Comparison of ENCODE assay signal across 9 mouse cellular contexts in genomic region chr15:7203606-7204330, GRCm38 (mm10).
DNase-seq lines count a peak whose midpoint lies in the region; ATAC-seq and TF ChIP-seq lines count a peak whose summit lies in the region.
"Had no signal": no experiment of that assay in that cellular context is flagged by ENCODE, and none has a peak within 500 bp of the region (broad histone marks: within the 10 kb centered on the region; RNA-seq: fewer than 3 reads in every experiment).

No protein-coding gene starts in this region.

- no peak for ATAC-seq in hindbrain, embryonic 11.5 days (ENCODE audit: low FRiP score)
- ATAC-seq in hindbrain, embryonic 16.5 days, result no peak
- no peak for ATAC-seq in intestine, postnatal 0 days
- ATAC-seq in forebrain, embryonic 15.5 days (replicated peaks), result no peak

- TF ChIP-seq CTCF in intestine, postnatal 0 days (IDR thresholded peaks at IDR 0.05; ENCODE audit: low read depth), result no peak

- no peaks in the 10 kb centered on the region for H3K36me3 ChIP-seq in hindbrain, embryonic 11.5 days (ENCODE audit: control insufficient read depth, insufficient read depth, low read length)
- no peaks in the 10 kb centered on the region for H3K36me3 ChIP-seq in hindbrain, embryonic 16.5 days (ENCODE audit: control insufficient read depth, insufficient read depth, low read length)
- H3K36me3 ChIP-seq in intestine, postnatal 0 days (ENCODE audit: control insufficient read depth, insufficient read depth), result no peaks in the 10 kb centered on the region
- H3K36me3 ChIP-seq in forebrain, embryonic 15.5 days, result no peaks in the 10 kb centered on the region

- DNase-seq in hindbrain, embryonic 11.5 days (ENCODE audit: low spot score), result no peak
- DNase-seq in gastrocnemius, postnatal 4 days (ENCODE audit: low spot score in 2 of 2), result peak; percentile 49 to 82
- DNase-seq in lung, postnatal 10 days, result peak; percentile 89
- no peak for DNase-seq in cerebellum, postnatal 36 days
- DNase-seq in embryo, embryonic 9.5 days (ENCODE audit: extremely low spot score), result no peak

- no peak overlapping the region for H3K4me2 ChIP-seq in hindbrain, embryonic 11.5 days (replicated peaks; ENCODE audit: low read depth, low read length)
- H3K4me2 ChIP-seq in hindbrain, embryonic 16.5 days (ENCODE audit: low read length), result no peak overlapping the region
- no peak overlapping the region for H3K4me2 ChIP-seq in intestine, postnatal 0 days (replicated peaks; ENCODE audit: low read depth)
- H3K4me2 ChIP-seq in forebrain, embryonic 15.5 days (replicated peaks), result no peak overlapping the region

- H3K9ac ChIP-seq in hindbrain, embryonic 11.5 days (ENCODE audit: low read depth, low read length), result no peak overlapping the region
- no peak overlapping the region for H3K9ac ChIP-seq in hindbrain, embryonic 16.5 days (ENCODE audit: low read depth, low read length)
- no peak overlapping the region for H3K9ac ChIP-seq in intestine, postnatal 0 days (ENCODE audit: low read depth, low read length)
- no peak overlapping the region for H3K9ac ChIP-seq in forebrain, embryonic 15.5 days (replicated peaks)

- H3K4me1 ChIP-seq in hindbrain, embryonic 11.5 days (replicated peaks; ENCODE audit: control insufficient read depth, insufficient read depth, low read length), result peaks cover 16% of the 10 kb centered on the region
- H3K4me1 ChIP-seq in hindbrain, embryonic 16.5 days (ENCODE audit: control insufficient read depth, insufficient read depth, low read depth, low read length), result peaks cover 9% of the 10 kb centered on the region; the same call in 1 of the 2 replicates
- 0 out of 2 replicates have a peak, but pooled peaks cover 3% of the 10 kb centered on the region for H3K4me1 ChIP-seq in intestine, postnatal 0 days (replicated peaks; ENCODE audit: control insufficient read depth, insufficient read depth, low read length)
- peaks cover 8% of the 10 kb centered on the region for H3K4me1 ChIP-seq in forebrain, embryonic 15.5 days

- WGBS in hindbrain, embryonic 11.5 days, result 66% methylated on average over 9 of the region's 9 CpGs
- 64% methylated on average over 9 of the region's 9 CpGs for WGBS in hindbrain, embryonic 16.5 days
- 60% methylated on average over 8 of the region's 9 CpGs for WGBS in intestine, postnatal 0 days
- WGBS in forebrain, embryonic 15.5 days, result 69% methylated on average over 9 of the region's 9 CpGs

- peak overlapping the region; percentile 17; the same call in 1 of the 2 replicates for H3K27ac ChIP-seq in hindbrain, embryonic 11.5 days (ENCODE audit: low read depth, low read length)
- no peak overlapping the region for H3K27ac ChIP-seq in hindbrain, embryonic 16.5 days (ENCODE audit: low read depth, low read length)
- H3K27ac ChIP-seq in intestine, postnatal 0 days (ENCODE audit: low read depth, low read length), result peak overlapping the region; percentile 11; the same call in 1 of the 2 replicates
- H3K27ac ChIP-seq in forebrain, embryonic 15.5 days (replicated peaks), result no peak overlapping the region
- H3K27ac ChIP-seq: macrophage had no signal

- no peaks in the 10 kb centered on the region for H3K27me3 ChIP-seq in hindbrain, embryonic 11.5 days (ENCODE audit: control insufficient read depth, insufficient read depth, low read length)
- H3K27me3 ChIP-seq in hindbrain, embryonic 16.5 days (replicated peaks; ENCODE audit: control insufficient read depth, insufficient read depth, low read length), result no peaks in the 10 kb centered on the region
- H3K27me3 ChIP-seq in intestine, postnatal 0 days (replicated peaks; ENCODE audit: control insufficient read depth, insufficient read depth, low read length), result no peaks in the 10 kb centered on the region
- H3K27me3 ChIP-seq in forebrain, embryonic 15.5 days, result no peaks in the 10 kb centered on the region

- H3K9me3 ChIP-seq in hindbrain, embryonic 11.5 days (ENCODE audit: control insufficient read depth, low read length), result no peaks in the 10 kb centered on the region
- no peaks in the 10 kb centered on the region for H3K9me3 ChIP-seq in hindbrain, embryonic 16.5 days (ENCODE audit: control insufficient read depth, low read length)
- H3K9me3 ChIP-seq in intestine, postnatal 0 days (ENCODE audit: control insufficient read depth), result no peaks in the 10 kb centered on the region
- H3K9me3 ChIP-seq in forebrain, embryonic 15.5 days, result no peaks in the 10 kb centered on the region

- no peak overlapping the region for H3K4me3 ChIP-seq in hindbrain, embryonic 11.5 days (ENCODE audit: low read depth, low read length)
- no peak overlapping the region for H3K4me3 ChIP-seq in hindbrain, embryonic 16.5 days (ENCODE audit: low read length)
- H3K4me3 ChIP-seq in intestine, postnatal 0 days (ENCODE audit: low read depth, low read length), result no peak overlapping the region
- H3K4me3 ChIP-seq in forebrain, embryonic 15.5 days, result no peak overlapping the region

Comparison
In these comparisons a context has a peak if more than half of its experiments do, and no peak if none do; other contexts are left out.
1. H3K27ac ChIP-seq: peak in hindbrain, embryonic 11.5 days (single experiment) and intestine, postnatal 0 days (single experiment); none in hindbrain, embryonic 16.5 days (single experiment) and forebrain, embryonic 15.5 days (single experiment).
2. DNase-seq: peak in gastrocnemius, postnatal 4 days (2 of 2) and lung, postnatal 10 days (single experiment); none in hindbrain, embryonic 11.5 days (single experiment), cerebellum, postnatal 36 days (0 of 2) and embryo, embryonic 9.5 days (single experiment).